Mouse (Mus musculus): ENCODE results near the gene Tomm20l. TPM values are rescaled to one million over a fixed set of nuclear protein-coding genes. Genes with fewer than 3 reads are reported as not detected.
A peak's percentile ranks its signal among the peaks of the same experiment; 100 is the strongest.
"Not testable (repeated sequence)": the region's sequence is repeated elsewhere in the genome, so short reads cannot be mapped to it uniquely, and the experiment has no call there.

Tomm20l gene
- 1 to 10 TPM in 1 of 2 experiments, under 1 TPM in 1; 0.75 to 1.6 TPM for total RNA-seq (2021)
- long read RNA-seq, experiment 1: 0 reads
- long read RNA-seq, experiment 2: 0 reads

DNA sequence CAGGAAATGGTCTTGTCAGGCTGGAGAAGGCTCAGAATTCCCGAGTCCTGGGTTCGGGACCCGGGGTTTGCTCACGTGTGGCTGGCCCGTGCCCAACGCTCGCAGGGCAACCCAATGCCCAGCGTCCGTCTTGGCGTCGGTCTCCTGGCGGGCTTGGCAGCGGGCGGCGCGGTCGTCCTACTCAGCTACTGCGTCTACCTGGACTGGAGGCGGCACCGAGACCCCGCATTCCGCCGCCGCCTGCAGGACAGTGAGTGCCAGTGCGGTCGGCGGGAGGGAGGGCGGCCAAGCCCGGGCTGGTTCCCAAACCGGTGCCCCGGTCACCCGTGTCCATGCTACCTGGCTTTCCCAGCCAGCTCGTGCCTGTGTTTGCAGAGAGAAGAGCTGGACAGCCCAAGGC, at the start of gene Tomm20l:
TSS of gene Tomm20l (plus strand) at position 98 of the 400 bp plus-strand sequence.
- DNase-seq: peak; percentile 38 to 44

DNA sequence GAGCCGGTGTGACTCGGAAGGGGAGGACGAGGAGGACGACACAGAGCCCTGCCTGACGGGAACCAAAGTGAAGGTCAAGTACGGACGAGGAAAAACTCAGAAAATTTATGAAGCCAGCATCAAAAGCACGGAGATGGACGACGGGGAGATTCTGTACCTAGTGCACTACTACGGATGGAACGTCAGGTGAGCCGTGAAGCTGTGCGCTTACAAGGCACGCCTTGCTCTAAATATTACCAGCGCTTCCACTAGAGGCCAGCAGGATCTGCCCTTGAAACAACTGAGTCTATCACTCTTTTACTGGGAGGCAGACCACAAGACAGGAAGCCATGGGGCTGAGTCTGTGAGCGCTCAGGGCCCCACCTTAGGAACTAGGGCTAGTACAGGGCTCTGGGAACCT, 41.4 kb upstream of the Tomm20l start:
- DNase-seq: no peak

DNA sequence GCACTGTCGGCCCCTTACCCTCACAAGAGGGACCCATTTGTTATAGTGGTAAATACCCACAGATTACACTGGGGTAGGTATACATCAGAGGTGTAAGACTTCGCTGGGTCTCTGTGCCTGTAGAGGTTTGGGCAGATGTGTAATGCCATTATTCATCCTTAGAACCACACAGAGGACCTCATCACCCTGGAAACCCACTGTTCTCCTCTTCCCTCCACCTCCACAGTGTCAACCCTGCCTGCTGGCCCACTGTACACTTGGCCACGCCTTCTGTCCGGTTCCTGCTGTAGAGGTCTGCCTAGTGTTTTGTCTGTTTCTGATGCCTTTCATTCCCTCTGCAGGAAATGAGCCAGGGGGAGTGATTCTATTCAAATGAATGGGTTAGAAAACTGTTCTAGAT, 39.2 kb upstream of the Tomm20l start:
- DNase-seq: no peak

DNA sequence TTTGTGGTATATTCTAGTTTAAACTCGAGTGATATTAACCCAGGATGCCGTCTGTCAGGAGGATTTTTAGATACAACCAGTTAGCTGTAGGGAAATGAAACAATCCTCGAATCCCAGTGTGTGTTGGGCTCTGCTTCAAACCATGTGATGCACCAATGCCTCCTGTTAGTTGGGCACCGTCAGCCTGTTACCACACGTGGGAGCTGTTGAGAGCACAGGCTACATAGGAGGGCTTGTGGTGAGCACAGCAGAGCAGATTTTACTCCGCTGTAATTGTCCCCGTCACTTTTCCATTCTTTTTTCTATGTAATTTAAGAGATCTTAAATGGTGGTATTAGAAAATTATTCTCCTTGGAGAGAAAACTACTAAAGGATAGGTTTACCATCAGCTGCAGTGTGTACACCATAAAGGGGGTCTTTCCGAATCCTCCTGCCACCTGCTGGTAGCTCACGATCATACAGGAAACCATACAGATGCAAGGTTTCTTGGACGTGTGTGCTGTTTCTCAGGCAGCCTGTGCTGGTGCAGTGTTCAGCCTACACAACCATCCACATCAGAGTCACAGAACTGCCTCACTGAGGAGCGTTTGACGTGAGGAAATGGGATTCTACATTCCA, 38.0 kb upstream of the Tomm20l start:
- no peak for DNase-seq

DNA sequence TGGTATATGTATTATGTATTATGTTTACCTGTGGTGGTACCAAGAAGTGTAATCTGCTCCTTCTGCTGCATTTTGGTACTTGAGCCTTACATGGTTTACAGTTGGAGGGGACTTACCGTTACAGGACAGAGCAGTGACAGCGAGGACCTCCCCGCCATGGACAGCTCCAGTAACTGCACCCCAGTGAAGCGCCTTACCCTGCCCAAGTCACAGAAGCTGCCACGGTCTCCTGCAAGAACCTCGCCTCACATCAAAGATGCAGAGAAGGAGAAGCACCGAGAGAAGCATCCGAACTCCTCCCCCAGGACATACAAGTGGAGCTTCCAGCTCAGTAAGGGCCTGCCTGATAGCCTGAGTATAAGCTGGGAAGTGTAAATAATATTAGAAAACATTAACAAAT, 24.9 kb upstream of the Tomm20l start:
- DNase-seq: no peak

DNA sequence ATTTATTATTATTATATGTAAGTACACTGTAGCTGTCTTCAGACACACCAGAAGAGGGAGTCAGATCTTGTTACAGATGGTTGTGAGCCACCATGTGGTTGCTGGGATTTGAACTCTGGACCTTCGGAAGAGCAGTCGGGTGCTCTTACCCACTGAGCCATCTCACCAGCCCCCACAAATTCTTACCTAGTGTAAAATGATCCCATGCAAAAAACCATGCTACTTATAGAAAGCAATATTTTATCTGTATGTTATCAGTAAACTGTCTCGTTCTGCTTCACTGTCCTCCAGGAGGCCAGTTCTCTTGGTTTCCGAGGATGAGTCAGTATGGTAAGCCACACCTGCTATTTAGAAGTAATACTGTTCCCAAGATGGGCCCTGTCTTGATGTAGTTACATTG, 7.0 kb upstream of the Tomm20l start:
- not testable (repeated sequence) for DNase-seq

DNA sequence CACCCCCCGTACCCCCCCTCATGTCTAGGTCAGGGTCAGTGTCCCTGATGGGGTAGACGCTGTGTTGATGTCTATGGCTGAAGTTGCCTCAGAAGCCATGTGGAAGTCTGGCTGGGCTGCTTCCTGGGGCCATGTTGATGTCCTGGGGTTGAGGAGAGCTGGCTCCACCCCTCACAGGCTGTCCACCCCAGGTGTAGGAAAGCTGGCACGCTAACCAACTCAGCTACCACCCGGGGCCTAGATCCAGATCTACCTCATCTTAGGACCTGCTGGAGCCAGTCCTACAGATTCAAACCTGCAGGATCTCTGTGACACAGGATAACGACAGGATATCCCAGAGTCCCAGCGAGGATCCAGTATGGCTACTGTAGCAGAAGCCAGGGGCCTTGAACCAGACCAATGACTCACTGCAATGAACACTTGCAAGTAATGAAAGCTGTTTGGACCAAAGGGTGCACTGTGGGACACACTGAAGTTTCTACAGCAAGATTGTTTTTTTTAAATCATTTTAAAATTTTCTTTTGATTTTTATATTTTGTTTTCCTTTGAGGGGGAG, 3.9 kb upstream of the Tomm20l start:
- no peak for DNase-seq

DNA sequence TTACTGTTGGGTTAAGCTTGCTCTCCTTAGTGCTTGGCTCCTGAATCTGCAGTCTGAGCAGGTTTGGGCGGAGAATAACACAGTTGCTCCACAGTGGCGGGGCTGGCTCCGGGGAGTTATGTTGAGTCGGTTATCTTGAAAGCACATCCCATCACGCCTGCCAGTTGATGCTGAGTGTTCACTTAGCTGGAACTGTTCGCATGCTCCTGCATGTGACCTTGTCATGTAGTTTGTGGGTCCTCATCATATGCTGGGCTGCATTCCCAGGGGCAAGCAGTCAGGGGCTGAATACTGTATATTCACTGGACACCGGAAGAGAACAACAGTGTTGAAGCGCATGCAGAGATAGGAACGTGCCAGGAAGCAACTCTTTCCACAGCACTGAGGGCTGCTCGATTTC, 1.8 kb downstream of the Tomm20l start:
- no peak for DNase-seq

DNA sequence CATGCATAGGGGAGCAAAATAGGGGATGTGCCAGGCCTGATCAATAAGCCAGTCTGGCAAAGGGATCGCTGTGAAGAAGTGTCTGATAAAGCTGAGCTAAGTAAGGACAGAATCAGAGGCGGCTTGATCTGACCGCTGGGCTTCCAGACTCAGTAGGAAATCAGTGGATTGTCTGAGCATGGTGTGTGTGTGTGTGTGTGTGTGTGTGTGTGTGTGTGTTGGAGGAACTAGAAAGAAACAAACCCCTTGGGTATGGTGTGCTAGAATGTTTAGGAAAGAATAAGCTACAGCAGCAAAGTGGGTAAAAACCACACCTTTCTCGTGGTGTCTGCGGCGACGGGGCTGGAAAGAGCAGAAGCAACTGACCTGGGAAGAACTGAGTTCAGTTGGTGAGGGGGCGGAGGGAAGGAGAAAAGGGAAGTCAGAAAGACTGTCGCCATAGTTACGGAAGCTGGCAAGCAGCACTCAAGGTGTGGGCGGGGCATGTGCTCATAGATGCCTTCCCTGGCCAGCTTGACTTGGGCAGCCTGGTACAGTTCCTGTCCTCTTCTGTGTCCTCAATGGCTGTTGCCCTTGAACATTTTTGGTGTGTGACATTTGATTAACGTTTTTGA, 2.6 kb downstream of the Tomm20l start:
- DNase-seq: peak in 1 of 2 experiments; percentile 57

DNA sequence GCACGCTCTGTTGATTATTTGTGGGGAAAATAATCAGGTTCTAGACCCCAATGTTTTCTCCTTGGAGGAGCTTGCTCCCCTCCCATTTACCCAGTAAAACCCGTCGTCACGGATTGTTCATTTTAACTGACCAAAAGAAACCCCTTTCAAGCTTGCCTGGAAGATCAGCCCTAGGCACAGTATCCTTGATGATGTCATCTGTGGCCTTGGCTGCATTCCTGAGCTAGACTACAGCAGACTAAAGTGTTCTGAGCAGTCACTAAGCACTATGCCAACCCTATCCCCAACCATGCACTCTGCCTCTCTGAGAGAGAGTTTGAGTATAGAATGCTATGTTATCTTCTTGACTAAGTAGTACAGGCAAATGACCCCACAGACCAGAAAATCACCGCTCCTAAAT, 5.2 kb downstream of the Tomm20l start:
- no peak for DNase-seq

DNA sequence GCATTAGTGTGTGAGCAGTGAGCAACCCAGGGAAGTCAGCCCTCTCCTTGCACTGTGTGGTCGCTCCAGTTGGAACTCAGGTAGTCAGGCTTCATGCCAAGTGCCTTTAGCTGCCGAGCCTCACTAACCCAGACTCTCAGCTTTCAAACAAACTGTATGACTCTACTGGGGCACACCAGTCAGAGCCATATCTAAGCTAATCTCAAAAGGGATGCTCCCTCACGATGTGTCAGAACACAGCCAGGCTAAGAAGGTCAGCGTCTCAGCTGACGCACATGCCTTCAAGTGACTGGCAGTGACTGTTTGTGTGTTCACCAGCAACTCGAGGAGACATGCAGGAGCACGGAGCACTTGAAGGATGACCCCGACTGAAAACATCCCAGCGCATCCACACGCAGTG, 11.5 kb downstream of the Tomm20l start:
- DNase-seq: no peak

DNA sequence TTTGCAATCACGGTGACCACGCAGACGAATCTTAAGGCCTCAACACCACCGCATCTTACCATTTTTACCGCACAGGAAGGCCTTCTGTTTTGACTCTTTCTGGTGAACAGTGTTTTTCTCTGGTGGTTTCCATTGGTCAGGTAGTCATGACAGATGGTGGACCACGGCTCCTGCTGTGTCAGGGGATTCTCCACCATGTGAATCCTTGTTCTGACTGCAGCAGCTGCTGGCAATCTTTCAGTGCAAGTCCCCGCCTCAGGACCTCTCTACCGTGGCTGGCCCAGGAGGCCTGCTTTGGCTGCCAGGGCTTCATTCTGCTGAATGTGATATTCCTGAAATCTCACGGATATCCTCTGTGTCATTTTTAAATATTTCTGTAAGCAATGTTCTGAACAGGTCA, 12.1 kb downstream of the Tomm20l start:
- no peak for DNase-seq

DNA sequence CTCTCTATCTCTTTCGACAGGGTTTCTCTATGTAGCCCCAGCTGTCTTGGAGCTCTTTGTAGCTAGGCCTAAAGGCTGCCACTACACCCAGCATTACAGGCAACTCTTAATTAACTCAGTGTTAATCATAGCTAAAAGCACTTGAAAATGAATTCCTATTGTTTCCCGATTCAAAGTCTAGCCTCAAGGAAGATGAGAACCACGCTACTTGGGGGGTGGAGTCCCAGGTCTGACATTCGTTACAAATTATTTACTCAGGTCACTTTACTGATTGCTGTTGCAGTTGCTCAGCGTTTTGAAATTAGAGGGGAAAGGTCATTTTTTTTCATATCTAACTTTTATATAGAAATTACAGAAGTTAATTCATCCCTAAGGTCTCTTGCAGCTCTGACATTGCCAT, 24.4 kb downstream of the Tomm20l start:
- DNase-seq: no peak

DNA sequence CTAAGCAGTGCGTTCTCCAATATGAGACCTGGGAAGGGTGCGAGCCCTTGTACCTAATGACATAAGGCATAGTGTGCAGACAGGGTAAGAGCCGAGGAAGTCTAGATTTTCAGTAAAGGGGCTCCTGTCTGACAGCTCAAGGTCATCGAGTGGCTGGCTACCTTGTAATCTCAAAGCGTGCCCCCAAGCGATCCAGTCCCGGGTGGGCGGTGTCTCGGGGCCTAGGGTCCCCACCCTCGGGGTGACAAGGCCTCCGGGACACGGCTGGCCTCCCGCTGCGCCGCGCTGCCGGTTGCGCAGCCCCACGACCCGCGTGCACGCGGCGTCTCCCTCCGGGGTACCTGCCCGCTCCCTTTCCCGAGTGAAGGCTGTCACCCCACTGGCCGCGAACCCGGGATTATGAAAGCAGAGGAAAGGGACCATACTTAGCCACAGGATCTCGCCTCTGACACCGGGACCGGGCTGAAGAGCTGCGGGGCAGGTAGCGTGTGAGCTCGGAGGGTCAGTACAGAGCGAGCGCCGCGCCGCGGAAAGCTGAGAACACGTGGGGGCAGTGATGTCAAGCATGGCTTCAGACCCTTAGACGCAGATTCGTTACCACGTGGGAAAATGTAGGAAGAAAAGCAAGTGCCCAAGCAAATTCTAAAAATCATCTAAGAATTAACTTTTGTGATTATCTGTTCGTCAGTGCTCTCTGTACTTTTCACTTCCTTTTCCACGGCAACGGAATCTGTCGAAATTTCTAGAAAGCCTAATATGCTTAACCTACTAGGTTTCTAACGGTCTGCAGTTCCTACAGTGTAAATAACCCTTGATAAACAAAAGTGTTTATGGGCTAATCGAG, 25.1 kb downstream of the Tomm20l start, which contains the start of the genes Timm9 and 2700049A03Rik:
TSS of gene Timm9 (minus strand) at position 555 of the 844 bp plus-strand sequence.
TSS of gene 2700049A03Rik (plus strand) at position 719 of the 844 bp plus-strand sequence.
- DNase-seq: peak; percentile 84 to 89

DNA sequence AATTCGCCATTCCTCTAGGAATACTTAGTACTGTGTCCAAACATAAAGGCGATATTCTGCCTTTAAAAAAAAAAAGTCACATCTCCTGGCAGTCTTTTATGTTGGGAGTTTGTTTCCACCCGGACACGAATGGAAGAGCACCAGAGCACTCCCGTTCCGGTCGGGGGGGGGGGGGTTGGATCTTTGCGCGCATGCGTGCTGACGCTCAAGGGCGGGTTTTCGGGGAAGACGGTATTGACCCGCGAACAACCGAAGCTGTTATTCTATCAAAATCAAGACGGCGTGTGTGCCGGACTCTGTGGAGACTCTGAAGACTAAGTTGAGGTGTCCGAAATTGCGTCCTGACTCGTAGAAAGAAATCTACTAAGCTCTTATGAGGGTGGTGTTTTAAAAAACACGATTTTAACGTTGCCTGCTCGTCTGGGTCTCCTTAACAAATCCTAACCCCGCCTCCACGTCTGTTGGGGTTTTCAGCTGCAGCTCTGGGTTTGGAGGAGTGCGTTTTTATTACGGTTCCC, 25.8 kb downstream of the Tomm20l start:
- peak; percentile 85 to 91 for DNase-seq

DNA sequence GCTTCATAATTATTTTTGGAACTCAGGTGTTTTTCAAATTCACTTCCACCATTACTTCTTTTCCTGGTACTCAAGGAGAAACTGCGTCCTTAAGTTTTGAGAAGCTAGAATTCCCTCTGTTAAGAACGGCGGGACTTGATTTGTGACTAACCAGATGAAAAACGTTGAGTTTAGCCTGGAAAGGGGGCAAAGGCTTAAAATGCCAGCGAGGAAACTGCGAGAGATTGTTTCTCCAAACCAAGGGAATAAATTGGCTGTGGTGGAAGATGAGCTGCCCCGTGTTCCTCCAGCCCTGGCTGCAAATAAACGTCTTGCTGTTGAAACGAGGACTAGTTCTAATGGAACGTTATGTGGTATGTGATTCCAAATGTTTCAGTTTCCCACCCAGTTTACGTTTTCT, 26.5 kb downstream of the Tomm20l start:
- DNase-seq: peak in 1 of 2 experiments; percentile 8

DNA sequence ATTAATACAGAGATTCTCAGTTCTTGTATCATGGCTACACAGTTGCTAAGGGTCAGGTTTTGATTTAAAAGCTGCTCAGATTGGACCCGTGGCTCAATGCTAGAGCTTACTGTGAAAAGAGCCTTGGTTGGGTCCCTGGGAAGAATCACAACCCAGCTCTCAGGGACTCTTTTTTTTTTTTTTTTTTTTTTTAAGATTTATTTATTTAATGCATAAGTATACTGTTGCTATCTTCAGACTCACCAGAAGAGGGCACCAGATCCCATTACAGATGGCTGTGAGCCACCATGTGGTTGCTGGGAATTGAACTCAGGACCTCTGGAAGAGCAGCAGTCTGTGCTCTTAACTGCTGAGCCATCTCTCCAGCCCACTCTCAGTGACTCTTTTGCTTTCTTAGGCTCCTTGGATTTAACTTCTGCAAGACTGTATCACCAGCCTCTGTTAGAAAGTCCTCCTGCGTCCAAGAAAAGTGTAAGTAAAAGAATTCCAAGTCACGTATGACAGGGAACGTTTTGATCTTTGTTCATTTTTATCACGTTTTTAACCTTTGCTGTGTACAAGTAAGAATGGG, 28.1 kb downstream of the Tomm20l start:
- no peak for DNase-seq

DNA sequence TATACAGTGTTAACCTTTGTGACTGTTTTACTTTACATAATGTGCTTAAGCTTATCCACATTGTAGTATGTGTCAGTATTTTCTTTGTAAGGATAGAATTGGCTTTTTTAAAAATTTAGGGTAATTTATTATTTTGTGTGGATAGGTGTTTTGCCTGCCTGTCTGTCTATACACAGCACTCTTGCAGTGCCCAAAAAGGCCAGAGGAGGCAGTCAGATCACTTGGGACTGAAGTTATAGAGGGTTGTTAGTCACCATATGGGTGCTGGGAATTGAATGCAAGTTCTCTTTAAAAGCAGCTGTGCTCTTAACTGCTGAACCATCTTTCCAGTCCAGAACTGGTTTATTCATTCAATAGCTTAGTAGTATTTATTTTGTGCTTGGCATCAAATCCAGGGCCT, 30.0 kb downstream of the Tomm20l start:
- DNase-seq: no peak

DNA sequence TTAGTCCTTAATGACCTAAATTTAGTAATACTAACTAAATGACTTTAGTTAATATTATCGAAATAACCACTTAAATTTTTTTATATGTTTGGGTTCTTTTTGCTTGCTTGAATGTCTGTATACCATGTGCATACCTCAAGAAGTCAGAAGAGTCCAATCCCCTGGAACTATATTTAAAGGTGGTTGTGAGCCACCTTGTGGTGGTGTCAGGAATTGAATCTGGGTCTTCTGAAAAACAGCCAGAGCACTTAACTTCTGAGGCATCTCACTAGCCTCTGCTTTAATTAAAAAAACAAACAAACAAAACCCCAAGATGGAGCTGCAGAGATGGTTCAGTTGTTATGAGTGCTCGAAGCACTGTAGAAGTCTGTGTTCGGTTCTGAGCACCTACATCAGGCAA, 36.4 kb downstream of the Tomm20l start:
- peak; percentile 13 to 69 for DNase-seq

DNA sequence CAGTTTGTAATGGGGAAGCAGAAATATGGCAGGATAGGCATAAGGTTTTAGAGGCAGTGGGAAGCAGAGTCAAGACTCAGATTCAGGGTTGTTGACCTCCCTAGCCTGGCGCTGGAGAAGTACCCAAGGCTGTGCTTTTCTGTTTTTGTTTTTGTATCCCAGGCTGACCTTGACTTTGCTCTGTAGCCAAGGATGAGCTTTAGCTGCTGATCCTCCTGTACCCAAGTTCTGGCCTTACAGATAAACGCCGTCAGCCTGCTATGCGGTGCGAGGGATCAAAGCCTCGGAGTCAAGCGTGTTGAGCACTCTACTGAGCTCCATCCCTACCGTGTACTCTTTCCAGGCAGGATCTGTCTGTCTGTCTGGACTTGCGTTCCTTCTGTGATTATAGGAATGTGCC, 37.6 kb downstream of the Tomm20l start:
- no peak for DNase-seq

DNA sequence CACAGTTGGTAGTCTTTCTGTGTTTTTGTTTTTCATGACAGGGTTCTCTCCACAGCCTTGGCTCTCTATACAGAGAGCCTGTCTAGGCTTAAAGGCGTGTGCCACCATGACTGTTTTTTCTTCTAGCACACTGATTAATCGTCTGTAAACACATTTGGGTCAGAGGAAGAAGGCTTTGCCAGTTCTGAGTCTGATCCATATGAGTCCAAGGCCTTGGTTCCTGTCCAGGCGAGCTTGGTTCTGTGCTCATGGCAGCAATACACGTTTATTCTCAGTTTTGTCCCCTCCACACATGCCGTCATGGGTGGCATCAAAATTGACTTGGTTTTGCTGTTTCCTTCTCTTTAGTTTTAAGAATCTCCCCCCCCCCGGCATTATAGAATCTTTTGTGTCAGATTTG, 38.2 kb downstream of the Tomm20l start:
- no peak for DNase-seq

DNA sequence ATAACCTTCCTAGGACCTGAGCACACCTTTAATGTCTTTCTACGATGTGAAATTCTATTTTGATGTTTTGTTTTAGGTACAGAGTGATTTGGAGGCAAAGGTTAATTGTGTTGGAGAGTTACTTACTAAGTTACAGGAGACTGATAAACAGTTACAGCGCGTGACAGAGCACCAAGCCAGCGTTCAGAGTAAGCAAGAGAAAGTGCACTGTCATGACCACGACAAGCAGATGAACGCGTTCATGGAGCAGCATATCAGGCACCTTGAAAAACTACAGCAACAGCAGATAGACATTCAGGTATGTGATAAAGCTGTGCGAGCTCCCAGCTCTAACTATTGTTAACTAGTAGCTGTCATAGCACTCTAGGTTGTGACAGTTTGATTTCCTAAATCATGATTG, 38.9 kb downstream of the Tomm20l start:
- DNase-seq: no peak

Measured in heart, adult 18-20 months (tissue).